13 mouse cellular contexts compared by ENCODE assay signal in the genomic region with DNA sequence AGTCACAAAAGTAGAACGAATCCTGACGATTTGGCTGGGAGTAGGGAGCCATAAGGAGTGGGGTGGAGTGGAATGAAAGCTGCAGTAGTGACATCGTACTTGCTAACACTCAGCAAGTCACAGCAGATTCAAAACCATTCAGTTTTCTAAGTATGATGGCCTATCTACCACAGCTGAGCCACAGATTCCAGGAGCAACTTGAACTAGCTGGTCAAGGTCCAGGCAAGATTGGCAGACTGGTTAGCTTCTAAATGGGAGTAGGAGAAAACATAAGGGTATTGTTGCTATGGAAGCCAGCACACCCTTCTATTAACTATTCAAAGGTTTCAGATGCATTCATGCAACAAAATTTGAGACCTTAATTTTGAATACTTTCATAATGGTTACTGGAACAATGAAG. TPM values are rescaled to one million over a fixed set of nuclear protein-coding genes. Genes with fewer than 3 reads are reported as not detected.
DNase-seq lines count a peak whose midpoint lies in the region; ATAC-seq lines count a peak whose summit lies in the region.
"Had no signal": no experiment of that assay in that cellular context is flagged by ENCODE, and none has a peak within 500 bp of the region (broad histone marks: within the 10 kb centered on the region; RNA-seq: fewer than 3 reads in every experiment).

No protein-coding gene starts in this region.

- H3K9ac ChIP-seq in hindbrain, embryonic 11.5 days (ENCODE audit: low read depth, low read length), result 0 out of 2 replicates have a peak overlapping the region, but pooled peaks have one; percentile 24
- no peak overlapping the region for H3K9ac ChIP-seq in hindbrain, embryonic 13.5 days
- no peak overlapping the region for H3K9ac ChIP-seq in heart, embryonic 12.5 days
- H3K9ac ChIP-seq: embryonic facial prominence, embryonic 12.5 days; limb, embryonic 15.5 days had no signal

- no peak for DNase-seq in hindbrain, embryonic 11.5 days (ENCODE audit: low spot score)
- peak; percentile 28 for DNase-seq in Muller cell, postnatal 12 days (ENCODE audit: inconsistent ontology term)
- DNase-seq in kidney, postnatal 14 days, result peak; percentile 45
- DNase-seq in cerebellum, adult 11-12 months, result no peak
- DNase-seq: cerebellum, adult 2 months; gastrocnemius, postnatal 36 days had no signal

- no peak for ATAC-seq in hindbrain, embryonic 11.5 days (ENCODE audit: low FRiP score)
- ATAC-seq in hindbrain, embryonic 13.5 days (ENCODE audit: low FRiP score), result no peak
- no peak for ATAC-seq in heart, embryonic 12.5 days (ENCODE audit: insufficient number of reproducible peaks, low FRiP score)
- ATAC-seq in megakaryocyte progenitor cell, adult 5-6 weeks (replicated peaks; ENCODE audit: poor library complexity), result no peak
- no peak for ATAC-seq in activated CD4-positive, CD25-positive, alpha-beta regulatory T cell, adult 4 months
- ATAC-seq: forebrain, embryonic 14.5 days had no signal

- no peaks in the 10 kb centered on the region; the same call in 1 of the 2 replicates for H3K36me3 ChIP-seq in hindbrain, embryonic 11.5 days (ENCODE audit: control insufficient read depth, insufficient read depth, low read length)
- peaks cover 30% of the 10 kb centered on the region for H3K36me3 ChIP-seq in hindbrain, embryonic 13.5 days
- peaks cover 50% of the 10 kb centered on the region for H3K36me3 ChIP-seq in heart, embryonic 12.5 days

- no peaks in the 10 kb centered on the region for H3K27me3 ChIP-seq in hindbrain, embryonic 11.5 days (ENCODE audit: control insufficient read depth, insufficient read depth, low read length)
- no peaks in the 10 kb centered on the region for H3K27me3 ChIP-seq in hindbrain, embryonic 13.5 days
- no peaks in the 10 kb centered on the region for H3K27me3 ChIP-seq in heart, embryonic 12.5 days (replicated peaks)
- H3K27me3 ChIP-seq: embryonic facial prominence, embryonic 12.5 days; limb, embryonic 15.5 days had no signal

- no peaks in the 10 kb centered on the region for H3K9me3 ChIP-seq in hindbrain, embryonic 11.5 days (ENCODE audit: control insufficient read depth, low read length)
- H3K9me3 ChIP-seq in hindbrain, embryonic 13.5 days, result no peaks in the 10 kb centered on the region
- no peaks in the 10 kb centered on the region for H3K9me3 ChIP-seq in heart, embryonic 12.5 days (replicated peaks)
- H3K9me3 ChIP-seq: embryonic facial prominence, embryonic 12.5 days; limb, embryonic 15.5 days had no signal

- H3K27ac ChIP-seq in hindbrain, embryonic 11.5 days (ENCODE audit: low read depth, low read length), result no peak overlapping the region
- no peak overlapping the region; the same call in 1 of the 2 replicates for H3K27ac ChIP-seq in hindbrain, embryonic 13.5 days
- H3K27ac ChIP-seq in heart, embryonic 12.5 days (ENCODE audit: poor library complexity, severe bottlenecking), result no peak overlapping the region
- H3K27ac ChIP-seq: embryonic facial prominence, embryonic 12.5 days; limb, embryonic 15.5 days had no signal

- 92% methylated on average over 3 of the region's 3 CpGs for WGBS in hindbrain, embryonic 11.5 days
- 88% methylated on average over 3 of the region's 3 CpGs for WGBS in hindbrain, embryonic 13.5 days
- WGBS in heart, embryonic 12.5 days, result 67% methylated on average over 3 of the region's 3 CpGs

- no peak overlapping the region for H3K4me2 ChIP-seq in hindbrain, embryonic 11.5 days (replicated peaks; ENCODE audit: low read depth, low read length)
- H3K4me2 ChIP-seq in hindbrain, embryonic 13.5 days, result no peak overlapping the region
- H3K4me2 ChIP-seq in heart, embryonic 12.5 days, result peak overlapping the region; percentile 6; the same call in 1 of the 2 replicates

- peaks cover 5% of the 10 kb centered on the region; the same call in 1 of the 2 replicates for H3K4me1 ChIP-seq in hindbrain, embryonic 11.5 days (replicated peaks; ENCODE audit: control insufficient read depth, insufficient read depth, low read length)
- peaks cover 27% of the 10 kb centered on the region for H3K4me1 ChIP-seq in hindbrain, embryonic 13.5 days (replicated peaks)
- H3K4me1 ChIP-seq in heart, embryonic 12.5 days (replicated peaks), result peaks cover 21% of the 10 kb centered on the region

- no peak overlapping the region for H3K4me3 ChIP-seq in hindbrain, embryonic 11.5 days (ENCODE audit: low read depth, low read length)
- no peak overlapping the region for H3K4me3 ChIP-seq in hindbrain, embryonic 13.5 days
- H3K4me3 ChIP-seq in heart, embryonic 12.5 days, result 0 out of 2 replicates have a peak overlapping the region, but pooled peaks have one; percentile 92
- H3K4me3 ChIP-seq: limb, embryonic 15.5 days had no signal

RNA-seq across cellular contexts. Expression of gene Usmg5, which starts 2.2 kb away (rescaled TPM):
- polyA plus RNA-seq in hindbrain, embryonic 11.5 days (2014; fragmentation: Nextera tagmentation; extraction: Ambion mirVana), result 1,062 and 1,136 TPM in 2 replicates
- polyA plus RNA-seq in hindbrain, embryonic 13.5 days (2015; fragmentation: Nextera tagmentation; extraction: Ambion mirVana), result 1,588 and 1,676 TPM in 2 replicates
- 2,494 and 2,546 TPM in 2 replicates for polyA plus RNA-seq in heart, embryonic 12.5 days (2016; fragmentation: Nextera tagmentation; extraction: Ambion mirVana)
- 483 and 581 TPM in 2 replicates for total RNA-seq in megakaryocyte progenitor cell, adult 5-6 weeks (2015)
- 452 and 544 TPM in 2 replicates for total RNA-seq in megakaryocyte progenitor cell, adult 5-6 weeks (2017)
- 100 to 1,000 TPM; 278 to 349 TPM for polyA plus RNA-seq in activated CD4-positive, CD25-positive, alpha-beta regulatory T cell, adult 4 months (2017; shearing (Covaris generic))

RNA-seq across cellular contexts. Expression of gene Pdcd11, which starts 2.3 kb away (rescaled TPM):
- polyA plus RNA-seq in hindbrain, embryonic 11.5 days (2014; fragmentation: Nextera tagmentation; extraction: Ambion mirVana), result 8.1 and 9.4 TPM in 2 replicates
- 6.7 and 7.3 TPM in 2 replicates for polyA plus RNA-seq in hindbrain, embryonic 13.5 days (2015; fragmentation: Nextera tagmentation; extraction: Ambion mirVana)
- 7.4 and 7.9 TPM in 2 replicates for polyA plus RNA-seq in heart, embryonic 12.5 days (2016; fragmentation: Nextera tagmentation; extraction: Ambion mirVana)
- total RNA-seq in megakaryocyte progenitor cell, adult 5-6 weeks (2015), result 9.0 and 12.6 TPM in 2 replicates
- total RNA-seq in megakaryocyte progenitor cell, adult 5-6 weeks (2017), result 23.0 and 27.4 TPM in 2 replicates
- polyA plus RNA-seq in activated CD4-positive, CD25-positive, alpha-beta regulatory T cell, adult 4 months (2017; shearing (Covaris generic)), result 1 to 10 TPM; 6.5 to 7.7 TPM

RNA-seq across cellular contexts. Expression of gene Taf5, which starts 20.7 kb away (rescaled TPM):
- 10.8 and 11.8 TPM in 2 replicates for polyA plus RNA-seq in hindbrain, embryonic 11.5 days (2014; fragmentation: Nextera tagmentation; extraction: Ambion mirVana)
- 6.0 and 6.9 TPM in 2 replicates for polyA plus RNA-seq in hindbrain, embryonic 13.5 days (2015; fragmentation: Nextera tagmentation; extraction: Ambion mirVana)
- 7.1 and 7.5 TPM in 2 replicates for polyA plus RNA-seq in heart, embryonic 12.5 days (2016; fragmentation: Nextera tagmentation; extraction: Ambion mirVana)
- total RNA-seq in megakaryocyte progenitor cell, adult 5-6 weeks (2015), result 17.0 and 18.7 TPM in 2 replicates
- total RNA-seq in megakaryocyte progenitor cell, adult 5-6 weeks (2017), result 20.6 and 25.7 TPM in 2 replicates
- 1 to 10 TPM; 1.9 to 2.9 TPM for polyA plus RNA-seq in activated CD4-positive, CD25-positive, alpha-beta regulatory T cell, adult 4 months (2017; shearing (Covaris generic))

RNA-seq across cellular contexts. Expression of gene Pcgf6, which starts 37.5 kb away (rescaled TPM):
- 31.6 and 32.2 TPM in 2 replicates for polyA plus RNA-seq in hindbrain, embryonic 11.5 days (2014; fragmentation: Nextera tagmentation; extraction: Ambion mirVana)
- polyA plus RNA-seq in hindbrain, embryonic 13.5 days (2015; fragmentation: Nextera tagmentation; extraction: Ambion mirVana), result 31.1 and 31.2 TPM in 2 replicates
- polyA plus RNA-seq in heart, embryonic 12.5 days (2016; fragmentation: Nextera tagmentation; extraction: Ambion mirVana), result 12.9 and 14.5 TPM in 2 replicates
- total RNA-seq in megakaryocyte progenitor cell, adult 5-6 weeks (2015), result 22.8 and 29.0 TPM in 2 replicates
- 9.1 and 14.2 TPM in 2 replicates for total RNA-seq in megakaryocyte progenitor cell, adult 5-6 weeks (2017)
- 1 to 10 TPM; 6.5 to 8.6 TPM for polyA plus RNA-seq in activated CD4-positive, CD25-positive, alpha-beta regulatory T cell, adult 4 months (2017; shearing (Covaris generic))

RNA-seq across cellular contexts. Expression of gene Calhm2, which starts 49.9 kb away (rescaled TPM):
- 0.42 and 0.78 TPM in 2 replicates for polyA plus RNA-seq in hindbrain, embryonic 11.5 days (2014; fragmentation: Nextera tagmentation; extraction: Ambion mirVana)
- polyA plus RNA-seq in hindbrain, embryonic 13.5 days (2015; fragmentation: Nextera tagmentation; extraction: Ambion mirVana), result 1.3 and 1.6 TPM in 2 replicates
- polyA plus RNA-seq in heart, embryonic 12.5 days (2016; fragmentation: Nextera tagmentation; extraction: Ambion mirVana), result 5.8 and 6.1 TPM in 2 replicates
- 6.1 and 7.3 TPM in 2 replicates for total RNA-seq in megakaryocyte progenitor cell, adult 5-6 weeks (2015)
- 11.3 and 14.4 TPM in 2 replicates for total RNA-seq in megakaryocyte progenitor cell, adult 5-6 weeks (2017)
- 10 to 100 TPM in 1 of 2 experiments, 1 to 10 TPM in 1; 7.6 to 14.4 TPM for polyA plus RNA-seq in activated CD4-positive, CD25-positive, alpha-beta regulatory T cell, adult 4 months (2017; shearing (Covaris generic))

Comparison
In these comparisons a context has a peak if more than half of its experiments do, and no peak if none do; other contexts are left out.
1. DNase-seq: peak in Muller cell, postnatal 12 days (single experiment) and kidney, postnatal 14 days (single experiment); none in hindbrain, embryonic 11.5 days (single experiment) and cerebellum, adult 11-12 months (single experiment).